Mouse (Mus musculus): ENCODE results near the gene Laptm5. TPM values are rescaled to one million over a fixed set of nuclear protein-coding genes. Genes with fewer than 3 reads are reported as not detected.

The Laptm5 gene
- polyA plus RNA-seq, 1 experiment from 2014 or later, result 76.1 TPM

DNA sequence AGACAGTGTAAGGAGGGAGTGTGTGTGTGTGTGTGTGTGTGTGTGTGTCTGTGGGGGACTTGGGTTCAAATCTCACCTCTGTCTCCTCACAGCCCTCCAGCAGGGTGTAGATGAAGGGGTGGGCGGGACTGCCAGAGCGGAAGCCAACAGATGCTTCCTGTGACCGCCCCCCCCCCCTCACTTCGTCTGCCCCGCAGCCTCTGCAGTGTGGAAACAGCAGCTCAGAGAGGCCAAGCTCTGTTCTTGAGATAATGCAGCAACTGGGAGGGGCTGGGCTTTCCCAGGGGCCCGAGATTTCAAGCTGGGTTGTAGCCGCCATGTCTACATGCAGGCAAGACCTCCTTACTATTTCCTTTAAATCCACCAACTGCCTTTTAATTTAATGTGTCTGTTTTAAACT, 2.3 kb upstream of the Laptm5 start:
- no peaks in the 10 kb centered on the region for H3K27me3 ChIP-seq (replicated peaks; ENCODE audit: control insufficient read depth, insufficient read depth, low read length)
- no peak overlapping the region for H3K9ac ChIP-seq (ENCODE audit: low read depth, low read length)
- H3K36me3 ChIP-seq (ENCODE audit: control insufficient read depth, insufficient read depth, low read length), result no peaks in the 10 kb centered on the region
- ATAC-seq (ENCODE audit: low read depth) (no peak), DNase-seq (ENCODE audit: low spot score) (no peak)
- 25% methylated on average over 2 of the region's 7 CpGs for WGBS
- no peak overlapping the region for H3K4me2 ChIP-seq (ENCODE audit: low read depth, low read length)
- no peak overlapping the region for H3K27ac ChIP-seq (replicated peaks; ENCODE audit: low read depth, low read length)
- H3K4me1 ChIP-seq (ENCODE audit: control insufficient read depth, insufficient read depth, low read length), result peaks cover 7% of the 10 kb centered on the region; the same call in 1 of the 2 replicates
- H3K9me3 ChIP-seq (ENCODE audit: control insufficient read depth, low read length), result no peaks in the 10 kb centered on the region
- no peak overlapping the region for H3K4me3 ChIP-seq (ENCODE audit: low read depth, low read length)

- H3K27ac ChIP-seq (replicated peaks; ENCODE audit: low read depth, low read length), result no peak overlapping the region
- no peaks in the 10 kb centered on the region for H3K9me3 ChIP-seq (ENCODE audit: control insufficient read depth, low read length)
- H3K4me1 ChIP-seq (ENCODE audit: control insufficient read depth, insufficient read depth, low read length), result no peaks in the 10 kb centered on the region
- no peak overlapping the region for H3K4me2 ChIP-seq (ENCODE audit: low read depth, low read length)
- no peak overlapping the region for H3K4me3 ChIP-seq (ENCODE audit: low read depth, low read length)
- H3K9ac ChIP-seq (ENCODE audit: low read depth, low read length), result no peak overlapping the region
- 76% methylated on average over 3 of the region's 3 CpGs for whole genome bisulfite sequencing
- no peaks in the 10 kb centered on the region for H3K36me3 ChIP-seq (ENCODE audit: control insufficient read depth, insufficient read depth, low read length)
- no peak for DNase-seq (ENCODE audit: low spot score)
- H3K27me3 ChIP-seq (replicated peaks; ENCODE audit: control insufficient read depth, insufficient read depth, low read length), result no peaks in the 10 kb centered on the region
- ATAC-seq (ENCODE audit: low read depth), result no peak
These were observed 299 bp upstream of the Laptm5 start for GRCm38 (mm10) chr4:130912626-130913025.

- Histone ChIP-seq H3K36me3 (ENCODE audit: control insufficient read depth, insufficient read depth, low read length) (no peaks in the 10 kb centered on the region), H3K4me1 (ENCODE audit: control insufficient read depth, insufficient read depth, low read length) (no peaks in the 10 kb centered on the region), H3K9me3 (ENCODE audit: control insufficient read depth, low read length) (no peaks in the 10 kb centered on the region), H3K4me2 (ENCODE audit: low read depth, low read length) (no peak overlapping the region), H3K27me3 (replicated peaks; ENCODE audit: control insufficient read depth, insufficient read depth, low read length) (no peaks in the 10 kb centered on the region), H3K4me3 (ENCODE audit: low read depth, low read length) (no peak overlapping the region), H3K27ac (replicated peaks; ENCODE audit: low read depth, low read length) (no peak overlapping the region), H3K9ac (ENCODE audit: low read depth, low read length) (no peak overlapping the region)
- no peak for DNase-seq (ENCODE audit: low spot score)
- ATAC-seq (ENCODE audit: low read depth), result no peak
- WGBS, result 72% methylated on average over 3 of the region's 3 CpGs
These were observed 586 bp downstream of the Laptm5 start for GRCm38 (mm10) chr4:130913511-130913910.

DNA sequence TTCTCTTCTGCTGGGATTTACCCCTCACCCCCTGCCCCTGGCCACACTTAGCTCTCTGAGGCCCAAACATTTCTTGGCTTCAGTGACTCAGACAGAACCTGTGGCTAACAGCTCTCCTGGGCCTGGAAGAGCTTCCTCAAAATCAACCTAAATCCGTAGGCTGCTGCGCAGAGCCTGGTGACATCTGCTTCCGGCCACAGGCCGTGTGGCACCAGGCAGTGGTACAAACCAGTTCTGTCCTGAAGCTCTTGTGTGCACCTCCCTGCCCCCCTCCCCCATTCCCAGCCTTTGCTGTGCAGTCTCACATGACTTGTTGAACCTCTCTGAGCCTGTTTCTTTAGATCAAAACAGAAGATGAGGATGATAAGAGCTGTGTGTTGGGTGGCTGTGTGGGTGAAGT, 1.1 kb downstream of the Laptm5 start:
- ATAC-seq (ENCODE audit: low read depth), result no peak
- no peak for DNase-seq (ENCODE audit: low spot score)
- WGBS, result 92% methylated on average over 4 of the region's 4 CpGs
- Histone ChIP-seq H3K4me3 (ENCODE audit: low read depth, low read length) (no peak overlapping the region), H3K9me3 (ENCODE audit: control insufficient read depth, low read length) (no peaks in the 10 kb centered on the region), H3K4me2 (ENCODE audit: low read depth, low read length) (no peak overlapping the region), H3K27me3 (replicated peaks; ENCODE audit: control insufficient read depth, insufficient read depth, low read length) (no peaks in the 10 kb centered on the region), H3K27ac (replicated peaks; ENCODE audit: low read depth, low read length) (no peak overlapping the region), H3K4me1 (ENCODE audit: control insufficient read depth, insufficient read depth, low read length) (no peaks in the 10 kb centered on the region), H3K9ac (ENCODE audit: low read depth, low read length) (no peak overlapping the region), H3K36me3 (ENCODE audit: control insufficient read depth, insufficient read depth, low read length) (no peaks in the 10 kb centered on the region)

DNA sequence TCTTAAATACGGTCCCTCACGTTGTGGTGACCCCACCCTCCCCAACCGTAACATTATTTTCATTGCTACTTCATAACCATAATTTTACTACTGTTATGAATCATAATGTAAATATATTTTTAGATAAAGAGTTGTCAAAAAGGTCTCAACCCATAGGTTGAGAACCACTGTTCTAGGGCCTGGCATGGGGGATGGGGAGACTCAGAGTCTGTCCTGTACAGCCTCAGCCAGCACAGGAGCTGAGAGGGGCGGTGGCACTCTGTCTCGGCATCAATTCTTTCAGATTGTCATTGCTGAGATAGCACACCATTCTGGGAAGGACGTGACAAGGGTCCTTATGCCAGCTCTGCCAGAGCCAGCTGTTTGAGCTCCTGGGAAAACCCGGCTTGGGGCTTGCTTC, 1.6 kb downstream of the Laptm5 start:
- 74% methylated on average over 7 of the region's 7 CpGs for WGBS
- Histone ChIP-seq H3K9ac (ENCODE audit: low read depth, low read length) (no peak overlapping the region), H3K4me2 (ENCODE audit: low read depth, low read length) (no peak overlapping the region), H3K9me3 (ENCODE audit: control insufficient read depth, low read length) (no peaks in the 10 kb centered on the region), H3K4me1 (ENCODE audit: control insufficient read depth, insufficient read depth, low read length) (peaks cover under 1% of the 10 kb centered on the region; the same call in 1 of the 2 replicates), H3K27me3 (replicated peaks; ENCODE audit: control insufficient read depth, insufficient read depth, low read length) (no peaks in the 10 kb centered on the region), H3K4me3 (ENCODE audit: low read depth, low read length) (no peak overlapping the region), H3K36me3 (ENCODE audit: control insufficient read depth, insufficient read depth, low read length) (no peaks in the 10 kb centered on the region), H3K27ac (replicated peaks; ENCODE audit: low read depth, low read length) (no peak overlapping the region)
- DNase-seq (ENCODE audit: low spot score), result no peak
- no peak for ATAC-seq (ENCODE audit: low read depth)

DNA sequence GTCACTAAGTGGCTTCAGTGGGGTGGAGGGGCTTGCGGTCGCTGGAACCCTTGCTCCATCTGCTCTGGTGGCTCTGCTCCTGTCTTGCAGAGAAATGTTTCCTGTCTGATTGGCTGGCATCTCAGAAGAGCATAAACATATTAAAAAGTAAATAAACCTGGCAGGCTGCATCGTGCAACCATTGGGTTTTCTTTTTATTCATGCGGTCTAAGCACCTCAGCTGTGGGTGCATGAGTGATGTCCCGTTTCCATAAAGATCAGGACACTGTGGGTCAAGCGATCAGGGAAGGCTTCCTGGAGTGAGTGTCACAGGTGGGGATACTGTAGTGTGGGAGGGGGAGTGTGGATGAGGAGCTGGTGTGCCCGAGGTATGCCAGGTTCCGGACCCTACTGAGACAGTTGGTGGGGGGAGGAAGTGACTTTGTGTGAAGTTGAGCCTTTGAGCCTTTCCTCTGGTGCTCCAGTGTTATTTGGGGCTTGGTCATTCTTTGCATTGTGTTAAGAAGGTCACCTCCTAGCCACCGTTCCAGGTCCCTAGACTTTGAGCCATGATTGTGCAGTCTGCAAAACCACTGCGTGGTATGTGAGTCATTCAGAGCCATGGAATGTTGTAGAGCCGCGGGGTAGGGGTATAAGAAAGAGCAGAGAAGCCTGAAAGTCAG, 2.2 kb downstream of the Laptm5 start:
- whole genome bisulfite sequencing, result 62% methylated on average over 12 of the region's 12 CpGs
- H3K27ac ChIP-seq (replicated peaks; ENCODE audit: low read depth, low read length), result no peak overlapping the region
- no peaks in the 10 kb centered on the region for H3K36me3 ChIP-seq (ENCODE audit: control insufficient read depth, insufficient read depth, low read length)
- H3K4me1 ChIP-seq (ENCODE audit: control insufficient read depth, insufficient read depth, low read length), result peaks cover 6% of the 10 kb centered on the region
- H3K9me3 ChIP-seq (ENCODE audit: control insufficient read depth, low read length), result no peaks in the 10 kb centered on the region
- DNase-seq (ENCODE audit: low spot score), result no peak
- no peak overlapping the region for H3K4me3 ChIP-seq (ENCODE audit: low read depth, low read length)
- ATAC-seq (ENCODE audit: low read depth), result no peak
- no peaks in the 10 kb centered on the region for H3K27me3 ChIP-seq (replicated peaks; ENCODE audit: control insufficient read depth, insufficient read depth, low read length)
- H3K4me2 ChIP-seq (ENCODE audit: low read depth, low read length), result no peak overlapping the region
- H3K9ac ChIP-seq (ENCODE audit: low read depth, low read length), result no peak overlapping the region

- Histone ChIP-seq H3K9ac (ENCODE audit: low read depth, low read length) (no peak overlapping the region), H3K27ac (replicated peaks; ENCODE audit: low read depth, low read length) (no peak overlapping the region), H3K36me3 (ENCODE audit: control insufficient read depth, insufficient read depth, low read length) (no peaks in the 10 kb centered on the region), H3K4me3 (ENCODE audit: low read depth, low read length) (no peak overlapping the region), H3K27me3 (replicated peaks; ENCODE audit: control insufficient read depth, insufficient read depth, low read length) (no peaks in the 10 kb centered on the region), H3K9me3 (ENCODE audit: control insufficient read depth, low read length) (no peaks in the 10 kb centered on the region), H3K4me2 (ENCODE audit: low read depth, low read length) (no peak overlapping the region), H3K4me1 (ENCODE audit: control insufficient read depth, insufficient read depth, low read length) (peaks cover 10% of the 10 kb centered on the region)
- ATAC-seq (ENCODE audit: low read depth) (no peak), DNase-seq (ENCODE audit: low spot score) (no peak)
- WGBS, result 43% methylated on average over 7 of the region's 7 CpGs
These were observed 2.7 kb downstream of the Laptm5 start for GRCm38 (mm10) chr4:130915668-130916035.

DNA sequence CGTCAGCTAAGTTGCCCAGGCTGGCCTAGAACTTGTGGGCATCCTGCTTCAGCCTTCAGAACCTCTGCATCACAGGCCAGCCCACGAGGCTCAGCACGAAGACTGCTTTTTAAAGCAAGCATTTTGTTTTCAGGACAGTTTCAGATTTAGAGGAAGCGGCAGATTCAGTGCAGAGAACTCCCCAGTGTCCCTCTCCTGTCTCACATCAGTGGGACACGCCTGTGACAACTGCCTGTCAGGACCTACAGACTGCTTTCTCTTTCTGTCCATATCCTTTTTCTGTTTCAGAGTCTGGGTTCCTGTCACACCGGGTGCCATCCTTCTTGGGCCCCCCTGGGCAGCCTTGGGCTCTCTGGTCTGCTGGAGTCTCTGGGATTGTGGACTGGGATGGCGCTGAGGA, 3.7 kb downstream of the Laptm5 start:
- WGBS, result 79% methylated on average over 7 of the region's 7 CpGs
- no peaks in the 10 kb centered on the region for H3K27me3 ChIP-seq (replicated peaks; ENCODE audit: control insufficient read depth, insufficient read depth, low read length)
- H3K9me3 ChIP-seq (ENCODE audit: control insufficient read depth, low read length), result no peaks in the 10 kb centered on the region
- no peak overlapping the region for H3K9ac ChIP-seq (ENCODE audit: low read depth, low read length)
- ATAC-seq (ENCODE audit: low read depth), result no peak
- H3K4me3 ChIP-seq (ENCODE audit: low read depth, low read length), result no peak overlapping the region
- H3K27ac ChIP-seq (replicated peaks; ENCODE audit: low read depth, low read length), result no peak overlapping the region
- peaks cover 18% of the 10 kb centered on the region for H3K4me1 ChIP-seq (ENCODE audit: control insufficient read depth, insufficient read depth, low read length)
- DNase-seq (ENCODE audit: low spot score), result no peak
- H3K4me2 ChIP-seq (ENCODE audit: low read depth, low read length), result no peak overlapping the region
- no peaks in the 10 kb centered on the region for H3K36me3 ChIP-seq (ENCODE audit: control insufficient read depth, insufficient read depth, low read length)

DNA sequence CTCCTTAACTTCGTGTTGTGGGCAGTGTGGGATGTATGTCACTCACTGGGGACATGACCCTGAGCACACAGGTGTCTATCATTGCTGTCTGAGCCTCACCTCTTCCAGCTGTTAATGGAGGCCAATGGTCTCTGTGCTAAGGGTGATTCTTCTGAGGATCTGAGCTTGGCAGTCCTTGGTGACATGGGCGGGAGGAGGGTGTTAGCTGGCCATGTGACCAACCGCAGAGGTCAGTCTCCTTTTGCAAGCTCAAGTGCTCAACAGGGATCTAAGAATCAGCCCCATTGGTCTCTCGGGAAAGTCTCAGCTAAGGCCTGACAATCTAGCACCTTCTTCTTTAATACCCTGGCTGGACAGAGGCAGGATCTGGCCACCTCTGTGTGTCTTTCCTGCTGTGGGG, 4.6 kb downstream of the Laptm5 start:
- Histone ChIP-seq H3K4me3 (ENCODE audit: low read depth, low read length) (no peak overlapping the region), H3K9me3 (ENCODE audit: control insufficient read depth, low read length) (no peaks in the 10 kb centered on the region), H3K36me3 (ENCODE audit: control insufficient read depth, insufficient read depth, low read length) (no peaks in the 10 kb centered on the region), H3K9ac (ENCODE audit: low read depth, low read length) (no peak overlapping the region), H3K27ac (replicated peaks; ENCODE audit: low read depth, low read length) (no peak overlapping the region), H3K4me1 (ENCODE audit: control insufficient read depth, insufficient read depth, low read length) (peaks cover 18% of the 10 kb centered on the region), H3K27me3 (replicated peaks; ENCODE audit: control insufficient read depth, insufficient read depth, low read length) (no peaks in the 10 kb centered on the region), H3K4me2 (ENCODE audit: low read depth, low read length) (no peak overlapping the region)
- 74% methylated on average over 4 of the region's 4 CpGs for WGBS
- DNase-seq (ENCODE audit: low spot score) (no peak), ATAC-seq (ENCODE audit: low read depth) (no peak)
